Mouse (Mus musculus) right cerebral cortex, postnatal 36 days (tissue): ENCODE measurements at regions not wholly inside any gene's neighbourhood (a gene's known extent, or its start where the extent isn't known, plus 50 kb on each side); places are given as distances from the start of the nearest gene placed in this dataset.
A peak's percentile ranks its signal among the peaks of the same experiment; 100 is the strongest.

Source experiments
- DNase-seq, 2 experiments: peaks; one replicate each; pipeline ENCODE4 v3.0.0; 2022; ENCODE audit warnings: low spot score in 2 of 2, mixed read lengths in 1 of 2

DNA sequence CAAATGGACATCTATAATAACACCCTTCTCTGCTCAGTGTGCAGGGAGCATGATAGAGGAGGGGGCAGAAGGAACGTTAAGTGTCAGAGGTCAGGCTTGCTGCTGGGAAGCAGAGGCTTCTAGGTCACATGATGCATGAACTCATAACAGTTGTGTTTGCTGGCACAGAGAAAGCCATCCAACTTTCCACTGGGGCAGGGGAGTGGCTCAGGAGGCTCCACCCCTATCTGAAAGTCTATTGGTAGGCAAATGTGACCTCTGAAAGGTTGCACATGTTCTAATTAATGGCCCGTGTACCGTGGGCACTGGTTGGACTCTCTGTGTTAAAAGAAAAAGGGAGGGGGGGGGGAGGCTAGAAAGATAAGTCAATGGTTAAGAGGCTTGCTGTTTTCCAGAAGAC, 224.6 kb downstream of the Slc16a7 start:
- no peak for DNase-seq

DNA sequence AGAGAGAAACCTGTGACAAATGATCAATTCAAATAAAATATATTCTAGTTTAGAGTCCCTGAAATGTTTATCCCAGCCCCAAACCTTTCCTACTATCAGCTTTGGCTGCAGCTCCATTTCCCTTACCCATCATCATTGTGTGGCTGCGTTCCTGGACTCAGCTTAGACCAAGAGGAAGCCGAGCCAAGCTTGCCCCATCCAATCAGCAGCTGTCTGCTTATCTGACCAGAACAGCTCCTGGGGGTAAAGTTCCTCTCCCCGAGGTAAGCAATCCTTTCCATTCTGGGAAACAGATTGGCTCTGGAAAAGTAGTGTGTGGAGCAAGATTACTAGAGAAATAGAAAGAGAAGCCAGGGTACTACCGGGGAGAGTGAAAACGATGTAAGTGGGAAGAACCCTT, 228.2 kb downstream of the Slc16a7 start:
- DNase-seq: no peak

DNA sequence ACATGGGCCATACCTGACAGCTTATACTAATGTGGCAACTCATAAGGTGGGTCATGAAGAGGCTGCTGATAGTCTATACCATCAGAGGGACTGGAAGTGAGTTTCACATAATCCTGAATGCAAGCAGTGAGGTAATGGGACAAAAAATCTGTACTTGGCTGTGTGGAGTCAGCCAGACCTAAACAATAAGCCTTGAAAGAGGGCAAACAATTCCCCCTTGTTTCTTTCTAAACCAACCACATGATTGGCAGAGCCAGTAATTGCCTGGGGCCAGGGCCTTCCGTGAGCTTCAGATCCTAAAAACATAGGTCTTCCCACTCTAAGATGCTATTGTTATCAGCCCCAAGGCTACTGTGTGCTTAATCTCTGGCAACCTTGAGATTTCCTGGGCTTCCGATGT, 240.5 kb downstream of the Slc16a7 start:
- no peak for DNase-seq

- DNase-seq: no peak
Observed at GRCm38 (mm10) chr10:125147239-125147782, 242.0 kb downstream of the Slc16a7 start.

DNA sequence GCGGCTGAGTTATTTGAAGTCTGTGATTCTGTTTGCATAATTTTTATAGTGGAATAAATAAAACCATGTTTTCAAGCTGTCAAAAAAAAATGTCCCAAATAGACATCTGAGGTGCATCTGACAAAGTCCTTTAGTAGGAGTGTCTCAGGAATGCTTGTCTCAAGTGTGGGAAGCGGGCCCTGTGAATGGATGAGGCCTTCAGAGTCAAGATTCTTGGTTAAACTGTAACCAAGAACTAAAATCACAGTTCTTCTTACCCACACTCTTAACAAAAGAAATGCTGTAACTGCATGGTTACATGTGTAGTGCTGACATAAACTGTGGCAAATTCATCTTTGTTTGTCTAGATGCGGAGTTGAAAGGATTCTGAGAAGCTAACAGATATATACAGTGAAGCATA, 242.9 kb downstream of the Slc16a7 start:
- DNase-seq: no peak

- DNase-seq: no peak
Observed at GRCm38 (mm10) chr10:125145809-125146208, 243.5 kb downstream of the Slc16a7 start.

DNA sequence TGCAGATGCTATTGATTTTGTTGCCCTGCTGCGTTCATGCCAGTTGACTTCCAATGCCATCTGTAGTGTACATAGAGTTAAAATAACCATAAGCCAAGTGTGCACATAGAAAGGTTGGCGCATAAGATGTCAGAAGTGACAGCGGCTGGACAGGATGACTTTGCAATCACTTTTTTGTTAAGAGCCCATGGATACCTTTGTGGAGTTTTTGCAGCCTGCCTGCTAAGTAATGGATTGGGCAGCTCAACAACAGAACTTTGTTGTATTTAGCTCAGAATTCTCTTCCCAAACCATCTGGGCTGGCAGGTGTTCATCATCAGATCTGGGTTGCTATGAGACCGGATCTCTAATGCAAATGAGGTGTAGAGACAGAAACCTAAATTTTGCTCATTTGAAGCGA, 267.5 kb downstream of the Slc16a7 start:
- DNase-seq: peak; percentile 24 to 73

GRCm38 (mm10) chr10:125114318-125114717, 274.9 kb downstream of the Slc16a7 start:
- DNase-seq: no peak

GRCm38 (mm10) chr10:125108986-125109385, 280.3 kb downstream of the Slc16a7 start:
- peak; percentile 7 to 10 for DNase-seq

DNA sequence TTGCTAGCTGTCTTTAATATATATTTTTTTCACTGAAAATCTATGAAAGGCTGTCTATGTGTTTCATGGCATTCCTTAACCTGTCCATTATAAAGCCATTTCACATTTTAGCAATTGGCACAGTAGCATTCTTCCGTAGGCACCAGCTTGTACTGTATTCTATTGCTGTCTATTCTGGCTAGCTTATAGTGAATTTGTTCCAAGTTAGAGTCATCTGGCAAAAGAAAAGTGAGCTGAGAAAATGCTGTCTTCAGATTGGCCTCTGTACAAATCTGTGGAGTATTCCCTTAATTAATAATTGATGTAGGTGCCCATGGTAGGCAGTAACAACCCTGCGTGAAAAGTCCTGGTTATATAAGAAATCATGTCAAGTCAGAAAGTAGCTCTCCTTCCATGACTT, 304.3 kb downstream of the Slc16a7 start:
- DNase-seq: no peak

- no peak for DNase-seq
Observed at GRCm38 (mm10) chr10:125072401-125072800, 316.9 kb downstream of the Slc16a7 start.

DNA sequence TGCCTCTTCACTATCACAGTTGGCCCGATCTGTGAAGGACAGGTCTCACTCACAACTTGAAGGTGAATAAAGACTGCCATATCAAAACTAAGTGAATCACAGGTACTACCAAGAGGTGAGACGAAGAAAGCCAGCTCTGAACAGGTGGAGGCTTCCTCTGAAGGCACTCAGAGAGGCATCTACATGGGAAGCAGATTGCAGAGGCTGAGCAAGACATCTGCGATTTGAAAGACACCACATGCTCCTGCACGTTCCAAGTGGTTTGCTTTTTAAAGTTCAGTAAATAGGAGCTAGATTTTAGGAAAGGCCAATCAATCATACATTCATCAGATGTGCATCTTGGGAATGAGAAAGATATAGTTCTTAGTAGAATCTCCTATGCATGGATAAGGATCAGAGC, 319.0 kb downstream of the Slc16a7 start:
- DNase-seq: no peak

DNA sequence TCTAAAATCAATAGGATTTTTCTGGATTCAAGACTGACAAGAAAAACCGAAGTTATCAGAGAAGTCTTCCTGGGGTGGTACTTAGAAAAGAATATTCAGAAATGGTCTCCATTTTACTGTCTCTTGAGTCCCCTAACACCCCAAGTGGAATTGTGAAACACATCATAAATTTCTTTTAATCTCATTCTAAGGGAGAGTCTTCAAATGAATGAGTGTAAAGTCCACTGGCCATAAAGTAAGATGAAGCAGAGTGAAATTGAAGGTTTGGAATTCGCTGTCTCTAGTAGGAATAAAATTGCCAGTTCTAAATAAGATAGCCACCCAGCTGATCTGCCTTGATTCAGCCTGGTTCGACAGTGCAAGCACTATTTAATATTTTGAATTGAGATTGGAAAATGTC, 350.0 kb downstream of the Slc16a7 start:
- no peak for DNase-seq

GRCm38 (mm10) chr10:125035631-125036030, 353.6 kb downstream of the Slc16a7 start:
- DNase-seq: no peak

DNA sequence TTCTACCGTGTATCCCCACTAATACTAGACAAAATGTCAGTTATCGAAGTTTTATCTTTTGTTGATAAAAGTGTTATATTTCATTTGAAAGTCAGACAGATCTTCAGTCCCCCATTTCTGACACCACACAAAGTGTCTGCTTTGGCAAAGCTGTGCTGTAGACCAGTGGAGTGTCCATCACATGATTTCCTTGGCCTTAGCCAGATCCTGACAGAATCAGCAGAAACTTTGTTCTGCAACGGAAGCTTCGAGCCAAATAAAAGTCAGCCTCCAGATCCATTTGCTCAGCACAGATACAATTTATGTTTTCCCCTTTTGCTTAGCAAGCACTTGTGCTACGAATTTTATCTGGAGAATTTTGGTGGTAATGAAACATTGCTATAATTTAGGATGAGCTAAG, 360.9 kb downstream of the Slc16a7 start:
- no peak for DNase-seq

DNA sequence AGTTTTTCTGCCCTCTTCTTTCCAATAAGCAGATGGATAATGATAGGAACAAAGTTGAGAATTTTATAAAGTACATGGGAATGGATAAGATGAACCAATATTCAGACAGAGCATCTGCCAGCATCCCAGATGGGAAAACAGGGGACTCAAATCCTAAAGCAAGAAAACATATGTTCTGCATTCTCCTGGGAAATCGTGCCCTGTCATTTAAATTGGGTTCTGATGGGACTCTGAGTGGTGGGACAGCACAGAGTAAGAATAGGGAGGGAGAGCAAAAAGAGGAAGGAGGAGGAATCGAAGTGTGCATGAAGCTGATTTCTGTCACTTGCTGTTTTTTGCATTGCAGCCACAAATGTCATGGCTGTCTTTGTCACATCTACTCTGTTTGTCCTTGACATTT, 362.4 kb downstream of the Slc16a7 start:
- no peak for DNase-seq
